Mouse (Mus musculus): Measurements from ENCODE around the gene Gm17428. TPM values are rescaled to one million over a fixed set of nuclear protein-coding genes. Genes with fewer than 3 reads are reported as not detected.
"Not testable (repeated sequence)": the region's sequence is repeated elsewhere in the genome, so short reads cannot be mapped to it uniquely, and the experiment has no call there.

Gm17428 gene
- polyA plus RNA-seq, 1 experiment, result not detected

DNA sequence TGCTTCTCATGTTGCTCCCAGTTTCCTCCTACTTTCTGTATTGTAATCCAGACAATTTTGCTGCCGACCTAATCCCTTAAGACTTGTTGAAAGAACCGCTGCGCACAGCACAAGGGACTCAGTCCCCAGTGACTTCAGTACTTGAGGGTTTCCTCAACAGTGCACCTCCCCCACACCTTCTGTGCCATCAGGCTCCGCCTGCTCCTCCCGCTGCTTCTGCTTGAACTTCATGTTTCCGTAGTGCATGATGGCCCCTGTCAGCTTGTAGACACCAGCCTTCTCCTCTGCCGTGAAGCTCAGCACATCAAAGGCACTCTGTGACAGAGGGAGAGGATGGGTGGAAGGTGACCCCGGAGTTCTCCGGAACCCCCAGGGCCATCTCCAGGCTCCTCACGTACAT lies 16.0 kb upstream of the Gm17428 start:
- Histone ChIP-seq H3K27ac (ENCODE audit: insufficient read depth, low read length) (no peak overlapping the region), H3K4me1 (ENCODE audit: control insufficient read depth, insufficient read depth, low read length) (no peaks in the 10 kb centered on the region), H3K4me3 (ENCODE audit: insufficient read depth, low read length) (no peak overlapping the region)
- TF ChIP-seq CTCF (IDR thresholded peaks at IDR 0.05; ENCODE audit: borderline replicate concordance, insufficient read depth, low read length) (no peak), POLR2A (IDR thresholded peaks at IDR 0.05; ENCODE audit: low read depth, low read length) (no peak)

DNA sequence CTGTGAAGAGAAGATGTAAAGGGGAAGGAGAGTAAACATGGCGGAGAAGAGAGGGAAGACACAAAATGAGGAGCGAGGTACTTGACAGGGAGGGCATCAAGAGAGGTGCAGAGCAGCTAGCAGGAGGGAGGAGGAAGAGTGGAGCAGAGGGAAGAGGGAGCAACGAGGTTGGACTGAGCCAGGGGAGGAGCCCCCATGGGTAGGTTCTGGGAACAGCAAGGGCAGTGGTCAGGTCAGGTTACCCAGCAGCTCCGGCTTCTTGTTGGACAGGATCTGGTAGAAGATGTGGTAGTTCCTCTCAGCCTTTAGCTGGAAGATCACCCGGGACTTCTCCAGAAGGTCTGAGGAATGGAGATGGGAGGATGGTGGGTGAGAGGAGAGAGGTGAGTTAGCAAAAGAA lies 15.2 kb upstream of the Gm17428 start:
- H3K27ac ChIP-seq (ENCODE audit: insufficient read depth, low read length), result no peak overlapping the region
- no peaks in the 10 kb centered on the region for H3K4me1 ChIP-seq (ENCODE audit: control insufficient read depth, insufficient read depth, low read length)
- H3K4me3 ChIP-seq (ENCODE audit: insufficient read depth, low read length), result no peak overlapping the region
- TF ChIP-seq POLR2A (IDR thresholded peaks at IDR 0.05; ENCODE audit: low read depth, low read length), result no peak

DNA sequence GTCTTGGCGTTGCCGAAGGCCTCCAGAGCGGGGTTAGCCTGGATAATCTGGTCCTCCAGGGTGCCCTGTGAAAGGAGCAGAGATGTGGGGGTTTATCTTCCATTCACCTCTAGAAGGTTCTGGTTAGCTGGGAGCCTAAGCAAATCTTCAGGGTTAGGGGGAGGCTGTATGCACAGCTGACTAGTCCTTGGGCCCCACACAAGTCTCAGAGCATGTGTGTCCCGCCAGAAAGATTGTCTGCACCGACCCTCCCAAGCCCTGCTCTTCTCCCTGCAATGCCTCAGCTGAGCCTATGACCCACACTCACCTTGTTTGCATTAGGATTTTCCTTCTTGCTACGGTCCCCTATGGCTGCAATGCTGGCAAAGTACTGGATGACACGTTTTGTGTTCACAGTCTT lies 14.0 kb upstream of the Gm17428 start:
- H3K27ac ChIP-seq (ENCODE audit: insufficient read depth, low read length), result no peak overlapping the region
- H3K4me1 ChIP-seq (ENCODE audit: control insufficient read depth, insufficient read depth, low read length), result no peaks in the 10 kb centered on the region
- TF ChIP-seq POLR2A (IDR thresholded peaks at IDR 0.05; ENCODE audit: low read depth, low read length) (no peak), CTCF (IDR thresholded peaks at IDR 0.05; ENCODE audit: borderline replicate concordance, insufficient read depth, low read length) (no peak)
- no peak overlapping the region for H3K4me3 ChIP-seq (ENCODE audit: insufficient read depth, low read length)

DNA sequence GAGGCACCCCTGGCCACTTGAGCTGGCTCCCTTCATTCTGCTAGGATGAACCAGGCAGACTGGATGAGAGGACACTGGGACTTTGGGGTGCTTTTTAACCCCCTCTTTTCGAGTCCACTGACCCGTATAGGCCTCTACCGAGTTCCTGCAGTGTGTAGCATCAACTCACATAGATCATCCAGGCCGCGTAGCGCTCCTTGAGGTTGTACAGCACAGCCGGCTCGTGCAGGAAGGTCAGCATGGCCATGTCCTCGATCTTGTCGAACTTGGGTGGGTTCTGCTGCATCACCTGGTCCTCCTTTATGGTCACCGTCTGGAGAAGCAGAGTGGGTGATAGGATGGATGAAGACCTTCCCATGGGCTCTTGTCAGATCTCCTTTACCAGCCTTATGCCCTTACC lies 13.0 kb upstream of the Gm17428 start:
- H3K4me1 ChIP-seq (ENCODE audit: control insufficient read depth, insufficient read depth, low read length), result no peaks in the 10 kb centered on the region
- TF ChIP-seq CTCF (IDR thresholded peaks at IDR 0.05; ENCODE audit: borderline replicate concordance, insufficient read depth, low read length), result no peak
- no peak for TF ChIP-seq POLR2A (IDR thresholded peaks at IDR 0.05; ENCODE audit: low read depth, low read length)
- no peak overlapping the region for H3K27ac ChIP-seq (ENCODE audit: insufficient read depth, low read length)
- H3K4me3 ChIP-seq (ENCODE audit: insufficient read depth, low read length), result no peak overlapping the region

DNA sequence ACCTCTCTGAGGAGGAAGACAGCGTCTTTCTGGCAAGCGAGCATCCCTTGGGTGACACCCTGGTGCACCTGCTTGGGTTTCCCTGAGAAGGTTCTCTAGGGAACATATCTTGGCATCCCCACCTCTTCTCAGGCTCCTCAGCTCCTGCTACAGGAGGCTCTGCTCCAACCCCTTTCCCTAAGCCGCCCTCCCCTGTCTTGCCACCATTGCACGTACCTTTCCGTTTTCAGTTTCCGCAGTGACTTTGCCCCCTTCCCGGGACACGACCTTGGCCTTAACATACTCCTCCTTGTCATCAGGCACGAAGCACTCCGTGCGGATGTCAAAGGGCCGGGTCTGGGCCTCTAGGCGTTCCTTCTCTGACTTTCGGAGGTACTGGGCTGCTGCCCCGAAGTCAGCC lies 11.7 kb upstream of the Gm17428 start:
- no peak overlapping the region for H3K27ac ChIP-seq (ENCODE audit: insufficient read depth, low read length)
- TF ChIP-seq POLR2A (IDR thresholded peaks at IDR 0.05; ENCODE audit: low read depth, low read length), result no peak
- TF ChIP-seq CTCF (IDR thresholded peaks at IDR 0.05; ENCODE audit: borderline replicate concordance, insufficient read depth, low read length), result no peak
- H3K4me1 ChIP-seq (ENCODE audit: control insufficient read depth, insufficient read depth, low read length), result no peaks in the 10 kb centered on the region
- no peak overlapping the region for H3K4me3 ChIP-seq (ENCODE audit: insufficient read depth, low read length)

DNA sequence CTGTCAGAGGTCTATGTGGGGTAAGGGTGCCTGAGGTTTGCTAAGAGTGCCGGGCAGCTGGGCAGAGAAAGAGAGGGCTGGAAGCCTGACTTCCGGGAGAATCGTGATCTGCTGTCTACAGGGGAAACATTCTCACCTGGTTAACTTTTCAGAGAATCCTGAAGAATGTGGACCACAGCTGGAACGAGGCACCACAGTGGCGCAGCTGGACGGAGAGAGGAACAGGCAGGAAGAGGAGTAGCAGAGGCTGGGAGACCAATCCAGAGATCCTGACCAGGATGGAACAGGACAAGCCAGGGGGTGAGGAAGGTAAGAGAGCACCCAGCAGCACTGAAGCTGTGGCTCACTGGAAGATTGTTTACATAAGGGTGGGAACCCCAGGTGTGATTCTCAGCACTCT lies 11.1 kb upstream of the Gm17428 start:
- TF ChIP-seq POLR2A (IDR thresholded peaks at IDR 0.05; ENCODE audit: low read depth, low read length), result no peak
- no peak for TF ChIP-seq CTCF (IDR thresholded peaks at IDR 0.05; ENCODE audit: borderline replicate concordance, insufficient read depth, low read length)
- Histone ChIP-seq H3K27ac (ENCODE audit: insufficient read depth, low read length) (no peak overlapping the region), H3K4me3 (ENCODE audit: insufficient read depth, low read length) (no peak overlapping the region), H3K4me1 (ENCODE audit: control insufficient read depth, insufficient read depth, low read length) (no peaks in the 10 kb centered on the region)

DNA sequence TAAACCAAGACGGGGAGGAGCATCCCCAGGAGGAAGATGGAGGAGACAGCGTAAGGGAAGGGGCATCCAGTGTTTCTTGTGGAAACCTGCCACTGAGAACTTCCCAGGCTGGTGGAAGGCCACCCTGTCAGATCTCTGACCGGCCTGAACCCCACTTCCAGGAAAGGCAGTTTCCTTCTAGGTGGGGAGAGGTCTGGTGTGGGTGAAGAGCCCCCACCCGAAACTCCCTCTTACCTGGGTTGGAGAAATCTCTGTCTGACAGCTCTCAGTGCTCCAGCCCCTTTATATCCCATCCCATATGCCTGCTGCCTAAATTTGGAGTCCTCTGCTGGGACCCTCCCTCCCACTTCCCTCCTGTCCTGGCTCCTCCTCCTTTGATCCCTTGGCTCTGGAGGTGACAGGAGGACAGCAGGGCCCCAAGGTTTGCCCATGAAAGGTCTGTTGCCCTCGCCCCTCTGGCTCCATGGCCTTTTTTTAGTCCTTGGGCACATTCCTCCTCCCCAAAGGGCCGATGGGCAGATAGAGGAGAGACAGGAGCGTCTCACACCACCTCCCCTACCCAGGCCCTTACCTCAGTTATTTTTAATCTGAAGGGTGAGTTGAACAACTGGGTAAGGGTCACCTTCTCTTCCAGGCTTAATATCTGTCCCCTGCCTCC lies 10.3 kb upstream of the Gm17428 start, which contains the start of gene Myh6:
Gene Myh6, minus strand, starts transcription at position 608 of the 658 bp plus-strand sequence.
- Histone ChIP-seq H3K27ac (ENCODE audit: insufficient read depth, low read length) (no peak within 1 kb of the TSS), H3K4me1 (ENCODE audit: control insufficient read depth, insufficient read depth, low read length) (no peaks in the 10 kb centered on the region), H3K4me3 (ENCODE audit: insufficient read depth, low read length) (no peak within 1 kb of the TSS)
- TF ChIP-seq POLR2A (IDR thresholded peaks at IDR 0.05; ENCODE audit: low read depth, low read length), result no peak
- TF ChIP-seq CTCF (IDR thresholded peaks at IDR 0.05; ENCODE audit: borderline replicate concordance, insufficient read depth, low read length), result no peak

DNA sequence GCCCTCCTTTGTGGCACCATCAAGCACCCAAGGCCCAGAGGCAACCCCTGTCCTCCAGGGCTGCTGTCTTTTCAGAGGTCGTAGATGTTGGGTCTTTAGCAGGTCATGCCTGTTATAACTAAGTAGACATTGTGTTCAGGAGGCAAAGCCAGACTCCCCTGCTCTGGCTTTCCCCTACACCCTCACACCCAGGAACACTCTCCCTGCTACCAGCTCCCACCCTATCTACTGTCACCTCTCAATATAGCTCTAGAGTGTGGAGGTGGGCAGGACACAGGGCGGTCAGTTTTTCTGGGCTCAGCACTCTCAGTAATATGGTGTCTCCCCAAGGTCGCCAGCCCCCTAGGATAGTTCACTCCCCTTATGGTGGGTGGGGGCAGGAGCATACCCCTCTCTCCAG lies 8.9 kb upstream of the Gm17428 start:
- no peak for TF ChIP-seq CTCF (IDR thresholded peaks at IDR 0.05; ENCODE audit: borderline replicate concordance, insufficient read depth, low read length)
- Histone ChIP-seq H3K27ac (ENCODE audit: insufficient read depth, low read length) (no peak overlapping the region), H3K4me3 (ENCODE audit: insufficient read depth, low read length) (no peak overlapping the region), H3K4me1 (ENCODE audit: control insufficient read depth, insufficient read depth, low read length) (no peaks in the 10 kb centered on the region)

DNA sequence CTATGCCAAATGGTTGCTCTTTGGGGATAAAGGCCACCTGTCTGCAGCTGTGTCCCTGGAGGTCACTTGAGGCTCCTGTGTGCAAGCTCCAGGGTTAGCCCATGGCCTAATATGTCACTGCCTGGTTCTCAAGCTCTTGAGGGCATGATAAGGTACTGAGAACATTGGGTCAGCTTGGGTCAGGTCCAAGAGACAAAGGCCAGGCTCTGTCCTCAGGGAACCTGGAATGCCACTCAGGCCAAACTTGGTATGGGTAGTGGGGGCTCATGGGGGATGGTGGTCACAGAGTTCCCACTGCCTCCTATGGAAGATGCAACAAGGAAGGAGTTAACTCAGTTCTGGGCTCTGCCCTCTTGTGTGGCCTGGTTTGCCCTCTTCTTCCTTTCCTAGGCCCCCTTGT lies 8.4 kb upstream of the Gm17428 start:
- Histone ChIP-seq H3K4me1 (ENCODE audit: control insufficient read depth, insufficient read depth, low read length) (no peaks in the 10 kb centered on the region), H3K4me3 (ENCODE audit: insufficient read depth, low read length) (no peak overlapping the region), H3K27ac (ENCODE audit: insufficient read depth, low read length) (no peak overlapping the region)
- TF ChIP-seq POLR2A (IDR thresholded peaks at IDR 0.05; ENCODE audit: low read depth, low read length) (no peak), CTCF (IDR thresholded peaks at IDR 0.05; ENCODE audit: borderline replicate concordance, insufficient read depth, low read length) (no peak)

DNA sequence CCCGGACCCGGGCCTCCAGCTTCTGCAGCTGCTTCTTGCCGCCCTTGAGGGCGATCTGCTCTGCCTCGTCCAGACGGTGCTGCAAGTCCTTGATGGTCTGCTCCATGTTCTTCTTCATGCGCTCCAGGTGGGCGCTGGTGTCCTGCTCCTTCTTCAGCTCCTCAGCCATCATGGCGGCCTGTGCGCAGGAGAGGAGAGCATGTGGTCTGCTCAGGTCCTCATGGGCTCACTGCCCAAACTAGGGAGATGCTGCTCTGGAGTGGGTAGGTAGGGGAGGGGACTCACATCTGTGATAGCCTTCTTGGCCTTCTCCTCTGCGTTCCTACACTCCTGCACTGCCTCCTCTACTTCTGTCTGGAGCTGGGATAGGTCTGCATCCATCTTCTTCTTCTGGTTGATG lies 3.9 kb upstream of the Gm17428 start:
- H3K27ac ChIP-seq (ENCODE audit: insufficient read depth, low read length); H3K4me1 ChIP-seq (ENCODE audit: control insufficient read depth, insufficient read depth, low read length); H3K4me3 ChIP-seq (ENCODE audit: insufficient read depth, low read length): not testable (repeated sequence)

Measured in embryonic fibroblast, embryonic 13.5 days (primary cell).